Mouse (Mus musculus): ENCODE measurements at regions not wholly inside any gene's neighbourhood (a gene's known extent, or its start where the extent isn't known, plus 50 kb on each side); places are given as distances from the start of the nearest gene placed in this dataset.

DNA sequence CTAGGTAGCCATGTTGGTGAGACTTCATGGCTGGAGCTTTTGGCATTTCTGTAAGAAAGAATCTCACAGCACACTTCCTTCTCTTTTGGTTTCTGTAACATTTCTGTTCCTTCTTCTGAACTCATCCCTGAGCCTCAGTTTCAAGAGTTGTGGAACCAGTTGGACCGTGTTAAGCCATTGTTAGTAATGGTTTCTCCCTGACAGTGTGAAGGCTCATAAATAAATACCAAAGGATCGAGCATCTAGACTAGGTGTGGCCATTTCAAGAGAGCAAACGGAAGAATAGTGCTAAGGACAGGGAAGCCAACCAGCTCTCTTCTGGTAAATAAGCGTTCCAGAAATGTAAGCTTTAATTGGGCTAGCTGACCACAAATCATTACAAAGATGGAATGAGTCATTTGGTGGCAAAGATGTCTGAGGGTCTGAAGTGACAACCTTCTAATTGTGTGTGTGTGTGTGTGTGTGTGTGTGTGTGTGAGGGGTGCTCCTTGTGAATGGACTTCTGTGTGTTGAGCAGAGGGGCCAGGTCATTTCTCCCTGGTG lies 71.7 kb upstream of the Cdkn2b start:
- no peak overlapping the region for H3K4me2 ChIP-seq (ENCODE audit: low read depth, low read length)
- WGBS, result 61% methylated on average over 4 of the region's 4 CpGs

DNA sequence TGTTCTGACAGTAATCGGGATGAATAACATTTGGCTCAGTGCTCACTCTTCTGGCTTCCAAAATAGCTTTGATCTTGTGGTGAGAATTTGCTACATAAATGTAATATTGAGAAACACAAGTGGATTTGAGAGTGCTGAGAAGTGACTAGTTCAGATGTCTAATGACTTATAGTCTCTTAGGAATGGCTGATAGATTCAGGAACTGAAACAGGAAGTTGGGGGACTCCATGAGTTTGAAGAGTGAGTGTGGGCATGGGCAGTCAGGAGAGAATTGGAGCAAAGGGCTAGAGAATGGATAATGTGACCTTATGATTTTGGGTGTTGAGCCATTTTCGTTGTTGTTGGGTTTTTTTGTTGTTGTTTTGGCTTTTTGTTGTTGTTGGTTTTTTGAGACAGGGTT lies 70.9 kb upstream of the Cdkn2b start:
- Histone ChIP-seq H3K9me3 (ENCODE audit: control insufficient read depth, low read length) (no peaks in the 10 kb centered on the region), H3K4me3 (ENCODE audit: low read length) (no peak overlapping the region), H3K36me3 (ENCODE audit: control insufficient read depth, insufficient read depth, low read length) (no peaks in the 10 kb centered on the region), H3K4me1 (replicated peaks; ENCODE audit: control insufficient read depth, insufficient read depth, low read length) (no peaks in the 10 kb centered on the region), H3K9ac (ENCODE audit: low read length) (no peak overlapping the region), H3K27ac (ENCODE audit: low read length) (no peak overlapping the region), H3K4me2 (ENCODE audit: low read depth, low read length) (no peak overlapping the region), H3K27me3 (ENCODE audit: control insufficient read depth, insufficient read depth, low read depth, low read length) (no peaks in the 10 kb centered on the region)
- WGBS, result 80% methylated on average over 2 of the region's 2 CpGs
- ATAC-seq (ENCODE audit: low read depth), result no peak

More for the DNA sequence above, 71.7 kb upstream of the Cdkn2b start:
- Histone ChIP-seq H3K27me3 (ENCODE audit: control insufficient read depth, insufficient read depth, low read depth, low read length) (no peaks in the 10 kb centered on the region), H3K4me1 (replicated peaks; ENCODE audit: control insufficient read depth, insufficient read depth, low read length) (no peaks in the 10 kb centered on the region), H3K9ac (ENCODE audit: low read length) (no peak overlapping the region), H3K27ac (ENCODE audit: low read length) (no peak overlapping the region), H3K36me3 (ENCODE audit: control insufficient read depth, insufficient read depth, low read length) (no peaks in the 10 kb centered on the region), H3K4me3 (ENCODE audit: low read length) (no peak overlapping the region), H3K9me3 (ENCODE audit: control insufficient read depth, low read length) (no peaks in the 10 kb centered on the region)
- no peak for ATAC-seq (ENCODE audit: low read depth)

DNA sequence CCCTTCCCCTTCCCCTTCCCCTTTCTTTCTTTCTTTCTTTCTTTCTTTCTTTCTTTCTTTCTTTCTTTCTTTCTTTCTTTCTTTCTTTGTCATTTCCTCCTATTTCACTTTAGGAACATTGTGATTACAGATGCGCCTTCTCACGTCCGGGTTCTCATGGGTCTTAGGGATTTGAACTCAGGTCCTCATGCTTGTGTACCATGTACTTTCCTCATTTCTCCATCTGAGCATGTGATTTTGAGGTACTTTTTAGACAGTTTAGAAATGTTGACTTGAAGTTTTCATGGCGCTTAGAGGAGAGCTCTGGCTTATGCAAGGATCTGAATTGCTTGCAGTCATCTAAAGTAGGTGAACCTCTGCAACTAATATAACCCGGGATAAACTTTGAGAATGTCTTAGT lies 70.2 kb upstream of the Cdkn2b start:
- no peak overlapping the region for H3K9ac ChIP-seq (ENCODE audit: low read length)
- H3K36me3 ChIP-seq (ENCODE audit: control insufficient read depth, insufficient read depth, low read length), result no peaks in the 10 kb centered on the region
- 91% methylated on average over 5 of the region's 5 CpGs for WGBS
- H3K27me3 ChIP-seq (ENCODE audit: control insufficient read depth, insufficient read depth, low read depth, low read length), result no peaks in the 10 kb centered on the region
- no peak overlapping the region for H3K27ac ChIP-seq (ENCODE audit: low read length)
- no peaks in the 10 kb centered on the region for H3K4me1 ChIP-seq (replicated peaks; ENCODE audit: control insufficient read depth, insufficient read depth, low read length)
- ATAC-seq (ENCODE audit: low read depth), result no peak
- no peak overlapping the region for H3K4me2 ChIP-seq (ENCODE audit: low read depth, low read length)
- H3K4me3 ChIP-seq (ENCODE audit: low read length), result no peak overlapping the region
- H3K9me3 ChIP-seq (ENCODE audit: control insufficient read depth, low read length), result no peaks in the 10 kb centered on the region

DNA sequence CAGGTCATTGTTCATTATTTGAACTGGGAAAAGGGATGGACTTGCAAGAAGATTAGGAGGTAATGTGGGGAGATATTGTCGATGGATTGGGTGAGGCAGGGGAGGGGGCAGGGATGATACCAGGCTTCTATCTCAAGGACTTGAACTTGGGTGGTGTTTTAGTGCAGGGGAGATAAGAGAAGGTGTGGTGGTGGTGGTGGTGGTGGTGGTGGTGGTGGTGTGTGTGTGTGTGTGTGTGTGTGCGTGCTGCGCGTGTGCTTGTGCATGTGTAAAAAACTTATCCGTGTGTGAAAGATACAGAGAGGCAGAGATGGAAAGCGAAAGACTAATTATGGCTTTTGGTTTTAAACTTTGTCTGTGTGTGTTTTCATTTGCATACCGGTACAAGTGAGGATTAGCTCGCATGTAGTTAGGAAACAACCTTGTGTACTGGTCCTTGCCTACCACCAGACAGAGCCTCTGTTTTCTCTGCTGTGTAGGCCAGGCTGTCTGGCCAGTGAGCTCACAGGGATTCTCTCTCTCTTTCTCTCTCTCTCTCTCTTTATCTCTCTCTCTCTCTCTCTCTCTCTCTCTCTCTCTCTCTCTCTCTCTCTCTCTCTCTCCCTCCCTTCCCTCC lies 69.6 kb upstream of the Cdkn2b start:
- no peak for ATAC-seq (ENCODE audit: low read depth)
- Histone ChIP-seq H3K9ac (ENCODE audit: low read length) (no peak overlapping the region), H3K27ac (ENCODE audit: low read length) (no peak overlapping the region), H3K27me3 (ENCODE audit: control insufficient read depth, insufficient read depth, low read depth, low read length) (no peaks in the 10 kb centered on the region), H3K4me2 (ENCODE audit: low read depth, low read length) (no peak overlapping the region), H3K9me3 (ENCODE audit: control insufficient read depth, low read length) (no peaks in the 10 kb centered on the region), H3K4me3 (ENCODE audit: low read length) (no peak overlapping the region), H3K4me1 (replicated peaks; ENCODE audit: control insufficient read depth, insufficient read depth, low read length) (no peaks in the 10 kb centered on the region), H3K36me3 (ENCODE audit: control insufficient read depth, insufficient read depth, low read length) (no peaks in the 10 kb centered on the region)
- WGBS, result 87% methylated on average over 8 of the region's 8 CpGs

DNA sequence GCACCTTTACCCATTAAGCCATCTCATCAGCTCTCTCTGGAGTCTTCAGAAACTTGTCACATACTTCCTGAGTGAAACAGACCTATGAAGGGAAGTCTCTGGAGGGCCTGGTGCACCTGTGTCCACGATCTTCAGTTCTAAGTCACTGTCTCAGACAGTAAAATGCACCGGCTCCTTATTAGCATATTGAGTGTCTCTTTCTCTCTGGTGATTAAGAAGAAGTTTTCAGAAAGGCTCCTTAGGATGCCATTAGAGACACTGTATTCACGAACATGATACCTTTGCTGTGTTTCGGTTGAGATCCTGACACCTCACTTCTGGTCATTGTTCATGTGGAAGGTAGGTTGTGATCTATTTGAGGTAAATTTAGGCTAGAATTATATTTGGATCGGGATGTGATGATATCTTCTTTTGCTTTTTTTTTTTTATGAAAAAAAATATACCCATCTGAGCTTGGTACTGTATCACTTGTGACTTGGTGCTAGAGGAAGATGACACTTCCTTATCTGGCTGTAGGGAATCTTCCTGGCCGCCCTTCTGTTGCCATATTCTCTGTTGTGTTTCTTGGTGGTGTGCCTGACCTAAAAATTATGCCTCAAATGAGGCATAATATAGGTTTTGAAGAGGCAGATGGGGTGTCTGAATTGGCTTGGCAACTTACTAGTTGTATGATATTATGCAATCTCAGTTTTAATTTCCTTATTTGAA lies 68.9 kb upstream of the Cdkn2b start:
- ATAC-seq (ENCODE audit: low read depth), result no peak
- Histone ChIP-seq H3K4me2 (ENCODE audit: low read depth, low read length) (no peak overlapping the region), H3K9ac (ENCODE audit: low read length) (no peak overlapping the region), H3K27ac (ENCODE audit: low read length) (no peak overlapping the region), H3K4me3 (ENCODE audit: low read length) (no peak overlapping the region), H3K36me3 (ENCODE audit: control insufficient read depth, insufficient read depth, low read length) (no peaks in the 10 kb centered on the region), H3K27me3 (ENCODE audit: control insufficient read depth, insufficient read depth, low read depth, low read length) (no peaks in the 10 kb centered on the region), H3K9me3 (ENCODE audit: control insufficient read depth, low read length) (no peaks in the 10 kb centered on the region), H3K4me1 (replicated peaks; ENCODE audit: control insufficient read depth, insufficient read depth, low read length) (no peaks in the 10 kb centered on the region)
- WGBS, result 80% methylated on average over 6 of the region's 6 CpGs

DNA sequence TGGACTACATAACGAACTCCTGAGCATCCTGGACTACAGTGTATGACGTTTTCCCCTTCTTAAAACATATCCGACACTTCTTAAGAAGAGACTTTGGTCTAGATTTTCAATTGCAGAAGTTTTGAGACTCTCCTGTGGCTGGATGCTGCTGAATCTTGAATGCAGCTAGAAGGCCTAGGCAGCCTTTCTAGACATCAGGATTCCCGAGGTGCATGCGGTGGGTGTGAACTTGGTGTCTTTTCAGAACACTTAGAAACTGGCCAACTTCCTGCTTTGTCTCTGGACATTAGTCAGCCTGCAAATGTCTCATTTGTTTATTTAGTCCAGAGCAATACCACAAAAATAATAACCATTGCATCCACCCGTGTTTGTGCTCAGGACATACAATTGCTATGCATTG lies 61.8 kb upstream of the Cdkn2b start:
- Histone ChIP-seq H3K9me3 (ENCODE audit: control insufficient read depth, low read length) (no peaks in the 10 kb centered on the region), H3K27ac (ENCODE audit: low read length) (no peak overlapping the region), H3K4me1 (replicated peaks; ENCODE audit: control insufficient read depth, insufficient read depth, low read length) (no peaks in the 10 kb centered on the region), H3K4me2 (ENCODE audit: low read depth, low read length) (no peak overlapping the region), H3K9ac (ENCODE audit: low read length) (no peak overlapping the region), H3K36me3 (ENCODE audit: control insufficient read depth, insufficient read depth, low read length) (no peaks in the 10 kb centered on the region), H3K27me3 (ENCODE audit: control insufficient read depth, insufficient read depth, low read depth, low read length) (no peaks in the 10 kb centered on the region), H3K4me3 (ENCODE audit: low read length) (no peak overlapping the region)
- ATAC-seq (ENCODE audit: low read depth), result no peak
- 74% methylated on average over 6 of the region's 6 CpGs for WGBS

DNA sequence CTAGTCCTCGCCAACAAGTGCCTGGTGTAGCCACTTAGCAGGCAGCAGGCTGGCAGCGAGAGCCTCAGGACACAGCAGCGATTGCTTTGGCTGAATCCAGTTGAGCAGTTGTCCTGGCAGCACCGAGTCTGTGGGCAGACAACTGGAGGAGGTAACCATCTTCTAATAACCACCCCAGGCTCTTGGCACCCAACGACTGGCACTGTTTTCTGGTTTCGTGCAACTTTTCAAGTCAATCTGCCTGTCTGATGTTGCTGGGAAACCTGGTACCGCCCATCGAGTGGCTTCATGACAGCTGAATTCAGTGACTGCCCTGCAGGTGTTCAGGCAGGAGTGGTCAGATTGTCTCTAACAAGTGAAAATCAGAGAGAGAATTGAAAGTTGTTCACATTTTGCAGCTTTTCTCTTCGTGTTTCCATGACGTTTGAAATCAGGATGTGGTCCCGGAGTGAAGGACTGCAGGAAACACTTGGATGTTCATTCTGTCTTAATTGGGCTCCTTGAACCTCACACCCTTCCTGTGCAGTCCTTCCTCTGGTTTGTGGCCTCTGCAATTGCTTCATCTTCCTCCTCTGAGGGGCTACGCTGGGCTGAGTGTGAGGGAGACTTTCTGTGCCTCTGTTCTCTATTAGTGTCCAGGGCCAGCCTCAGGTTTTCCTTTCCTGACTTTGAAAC lies 58.1 kb upstream of the Cdkn2b start:
- WGBS, result 68% methylated on average over 12 of the region's 12 CpGs
- Histone ChIP-seq H3K4me3 (ENCODE audit: low read length) (no peak overlapping the region), H3K36me3 (ENCODE audit: control insufficient read depth, insufficient read depth, low read length) (no peaks in the 10 kb centered on the region), H3K4me1 (replicated peaks; ENCODE audit: control insufficient read depth, insufficient read depth, low read length) (no peaks in the 10 kb centered on the region), H3K9ac (ENCODE audit: low read length) (no peak overlapping the region), H3K27me3 (ENCODE audit: control insufficient read depth, insufficient read depth, low read depth, low read length) (no peaks in the 10 kb centered on the region), H3K4me2 (ENCODE audit: low read depth, low read length) (no peak overlapping the region), H3K27ac (ENCODE audit: low read length) (no peak overlapping the region), H3K9me3 (ENCODE audit: control insufficient read depth, low read length) (no peaks in the 10 kb centered on the region)
- no peak for ATAC-seq (ENCODE audit: low read depth)

DNA sequence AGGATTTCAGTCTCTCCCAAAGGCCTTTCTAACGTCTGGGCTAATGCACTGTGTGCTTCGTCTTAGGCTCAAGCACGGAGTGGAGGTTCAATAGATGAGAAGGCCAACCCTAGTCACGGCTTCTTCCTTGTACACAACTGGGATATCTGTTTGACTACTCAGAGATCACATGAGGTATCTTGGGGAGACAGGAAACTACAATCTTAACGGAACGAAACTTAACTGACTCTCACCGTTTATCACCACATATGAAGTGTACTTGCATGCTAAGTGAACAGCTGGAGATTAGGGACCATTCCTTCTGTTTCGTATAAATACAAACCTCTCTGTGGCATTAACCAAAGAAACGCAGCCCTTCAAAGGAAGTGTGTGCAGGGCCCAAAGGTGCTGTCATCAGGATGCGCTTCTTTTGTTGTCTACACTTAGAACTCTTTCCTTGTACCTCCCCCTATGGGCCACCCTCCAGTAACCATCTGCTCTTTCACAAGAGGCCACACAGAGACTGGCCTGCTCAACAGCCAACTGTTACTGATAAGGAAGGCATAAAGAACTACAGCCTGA lies 55.8 kb upstream of the Cdkn2b start:
- Histone ChIP-seq H3K36me3 (ENCODE audit: control insufficient read depth, insufficient read depth, low read length) (no peaks in the 10 kb centered on the region), H3K27ac (ENCODE audit: low read length) (no peak overlapping the region), H3K4me1 (replicated peaks; ENCODE audit: control insufficient read depth, insufficient read depth, low read length) (no peaks in the 10 kb centered on the region), H3K4me2 (ENCODE audit: low read depth, low read length) (no peak overlapping the region), H3K27me3 (ENCODE audit: control insufficient read depth, insufficient read depth, low read depth, low read length) (no peaks in the 10 kb centered on the region), H3K4me3 (ENCODE audit: low read length) (no peak overlapping the region), H3K9ac (ENCODE audit: low read length) (no peak overlapping the region), H3K9me3 (ENCODE audit: control insufficient read depth, low read length) (no peaks in the 10 kb centered on the region)
- WGBS, result 33% methylated on average over 10 of the region's 10 CpGs
- no peak for ATAC-seq (ENCODE audit: low read depth)

DNA sequence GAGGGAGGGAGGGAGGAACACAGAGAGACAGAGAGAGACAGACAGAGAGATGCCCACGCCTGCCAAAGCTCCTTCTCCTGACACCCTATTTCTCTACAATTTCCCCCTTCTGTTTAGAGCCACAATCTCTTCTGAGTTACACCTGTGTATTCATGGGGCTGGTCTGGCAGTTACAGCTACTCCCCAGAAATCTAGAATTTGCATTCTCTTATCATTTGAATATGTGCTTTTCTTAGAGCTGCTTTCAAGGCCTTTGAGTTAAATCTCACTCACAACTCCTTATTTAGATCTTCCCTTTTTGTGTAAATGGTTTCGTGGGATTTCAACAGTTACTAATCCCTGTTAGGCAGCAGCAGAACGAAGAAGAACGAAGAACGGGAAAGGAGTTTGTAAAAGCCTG lies 55.0 kb upstream of the Cdkn2b start:
- no peak overlapping the region for H3K4me3 ChIP-seq (ENCODE audit: low read length)
- no peaks in the 10 kb centered on the region for H3K4me1 ChIP-seq (replicated peaks; ENCODE audit: control insufficient read depth, insufficient read depth, low read length)
- no peaks in the 10 kb centered on the region for H3K36me3 ChIP-seq (ENCODE audit: control insufficient read depth, insufficient read depth, low read length)
- H3K4me2 ChIP-seq (ENCODE audit: low read depth, low read length), result no peak overlapping the region
- no peak overlapping the region for H3K27ac ChIP-seq (ENCODE audit: low read length)
- no peak for ATAC-seq (ENCODE audit: low read depth)
- H3K9me3 ChIP-seq (ENCODE audit: control insufficient read depth, low read length), result no peaks in the 10 kb centered on the region
- no peaks in the 10 kb centered on the region for H3K27me3 ChIP-seq (ENCODE audit: control insufficient read depth, insufficient read depth, low read depth, low read length)
- no peak overlapping the region for H3K9ac ChIP-seq (ENCODE audit: low read length)
- WGBS, result 58% methylated on average over 5 of the region's 5 CpGs
